Mouse (Mus musculus): ENCODE measurements around the gene Hs3st6.

- TF ChIP-seq POLR2A (IDR thresholded peaks at IDR 0.05; ENCODE audit: borderline replicate concordance, extremely low read depth, low read depth, low read length) (no peak), CTCF (IDR thresholded peaks at IDR 0.05; ENCODE audit: insufficient read depth, low read length) (no peak)
These were observed 37.2 kb upstream of the Hs3st6 start for GRCm38 (mm10) chr17:24715556-24715955.

All from lung, adult 2 months (tissue).